Mouse (Mus musculus) liver, embryonic 13.5 days (tissue): ENCODE measurements at regions not wholly inside any gene's neighbourhood (a gene's known extent, or its start where the extent isn't known, plus 50 kb on each side); places are given as distances from the start of the nearest gene placed in this dataset.

ENCODE experiments used
- ATAC-seq: fragments of 200-750 bp; cut with Nextera tagmentation; 2 replicates; pipeline ENCODE4 v1.8.0; 2017; ENCODE audit warnings: low read depth, mild to moderate bottlenecking, moderate number of reproducible peaks, moderate library complexity
- DNase-seq: peaks from one replicate; pipeline ENCODE4 v3.0.0; 2022
- H3K27ac ChIP-seq: fragments of 300-500 bp; sonication (generic); 2 replicates; pipeline ENCODE4 v1.5.1; 2015; ENCODE audit warnings: moderate library complexity, mild to moderate bottlenecking, inconsistent platforms
- H3K27me3 ChIP-seq: fragments of 300-500 bp; sonication (generic); 2 replicates; pipeline ENCODE4 v1.6.1; 2015; ENCODE audit warnings: mild to moderate bottlenecking, inconsistent platforms
- H3K36me3 ChIP-seq: fragments of 300-500 bp; sonication (generic); 2 replicates; pipeline ENCODE4 v1.6.1; 2015; ENCODE audit warnings: mild to moderate bottlenecking, inconsistent platforms
- H3K4me1 ChIP-seq: fragments of 300-500 bp; sonication (generic); replicated peaks from 2 replicates; pipeline ENCODE4 v1.6.1; 2015; ENCODE audit warnings: inconsistent platforms
- H3K4me2 ChIP-seq: fragments of 300-500 bp; sonication (generic); 2 replicates; pipeline ENCODE4 v1.6.1; 2015; ENCODE audit warnings: inconsistent platforms, mild to moderate bottlenecking, moderate library complexity
- H3K4me3 ChIP-seq: fragments of 300-500 bp; sonication (generic); replicated peaks from 2 replicates; pipeline ENCODE4 v1.5.1; 2015; ENCODE audit warnings: mild to moderate bottlenecking, inconsistent platforms
- H3K9ac ChIP-seq: fragments of 300-500 bp; sonication (generic); 2 replicates; pipeline ENCODE4 v1.6.1; 2015; ENCODE audit warnings: mild to moderate bottlenecking, inconsistent platforms
- H3K9me3 ChIP-seq: fragments of 300-500 bp; sonication (generic); replicated peaks from 2 replicates; pipeline ENCODE4 v1.6.1; 2016; ENCODE audit warnings: inconsistent platforms
- WGBS: fragments of 180-500 bp; shearing (Covaris S2); methylation state at CpG from one replicate; pipeline ENCODE4 v1.1.7; 2015; ENCODE audit not compliant: insufficient replicate concordance; 5-methylcytosine and 5-hydroxymethylcytosine counted together

GRCm38 (mm10) chr6:31933956-31934355 is 116.1 kb upstream of the 1700012A03Rik start:
- H3K4me3 ChIP-seq, result no peak overlapping the region
- no peaks in the 10 kb centered on the region for H3K4me1 ChIP-seq
- ATAC-seq (no peak), DNase-seq (no peak)
- H3K9me3 ChIP-seq, result no peaks in the 10 kb centered on the region
- H3K27me3 ChIP-seq, result no peaks in the 10 kb centered on the region; the same call in 1 of the 2 replicates
- no peak overlapping the region for H3K27ac ChIP-seq
- WGBS, result 60% methylated on average over 8 of the region's 8 CpGs
- no peak overlapping the region for H3K4me2 ChIP-seq
- no peak overlapping the region for H3K9ac ChIP-seq
- H3K36me3 ChIP-seq, result no peaks in the 10 kb centered on the region

GRCm38 (mm10) chr6:31933364-31933763 is 116.7 kb upstream of the 1700012A03Rik start:
- Histone ChIP-seq H3K4me1 (no peaks in the 10 kb centered on the region), H3K4me3 (no peak overlapping the region), H3K27ac (no peak overlapping the region), H3K9me3 (no peaks in the 10 kb centered on the region), H3K9ac (no peak overlapping the region), H3K27me3 (no peaks in the 10 kb centered on the region; the same call in 1 of the 2 replicates), H3K4me2 (no peak overlapping the region), H3K36me3 (no peaks in the 10 kb centered on the region)
- no peak for ATAC-seq
- 72% methylated on average over 5 of the region's 5 CpGs for WGBS
- no peak for DNase-seq

- Histone ChIP-seq H3K4me2 (no peak overlapping the region), H3K4me1 (no peaks in the 10 kb centered on the region), H3K9ac (no peak overlapping the region), H3K4me3 (no peak overlapping the region), H3K27ac (no peak overlapping the region), H3K9me3 (no peaks in the 10 kb centered on the region), H3K36me3 (no peaks in the 10 kb centered on the region), H3K27me3 (no peaks in the 10 kb centered on the region)
- WGBS, result 74% methylated on average over 6 of the region's 6 CpGs
- no peak for DNase-seq
- ATAC-seq, result no peak
Observed at GRCm38 (mm10) chr6:31931116-31931515, 118.9 kb upstream of the 1700012A03Rik start.

- H3K9ac ChIP-seq, result no peak overlapping the region
- H3K4me3 ChIP-seq, result no peak overlapping the region
- H3K4me2 ChIP-seq, result no peak overlapping the region
- 54% methylated on average over 2 of the region's 2 CpGs for WGBS
- H3K9me3 ChIP-seq, result no peaks in the 10 kb centered on the region
- H3K36me3 ChIP-seq, result no peaks in the 10 kb centered on the region
- H3K4me1 ChIP-seq, result no peaks in the 10 kb centered on the region
- H3K27me3 ChIP-seq, result no peaks in the 10 kb centered on the region
- H3K27ac ChIP-seq, result no peak overlapping the region
- ATAC-seq, result no peak
- DNase-seq, result no peak
Observed at GRCm38 (mm10) chr6:31929165-31929564, 120.9 kb upstream of the 1700012A03Rik start.

GRCm38 (mm10) chr6:31927181-31927580 is 122.9 kb upstream of the 1700012A03Rik start:
- ATAC-seq (no peak), DNase-seq (no peak)
- no peaks in the 10 kb centered on the region for H3K27me3 ChIP-seq
- H3K9ac ChIP-seq, result no peak overlapping the region
- no peaks in the 10 kb centered on the region for H3K36me3 ChIP-seq
- no peak overlapping the region for H3K27ac ChIP-seq
- H3K4me2 ChIP-seq, result no peak overlapping the region
- no peak overlapping the region for H3K4me3 ChIP-seq
- H3K9me3 ChIP-seq, result no peaks in the 10 kb centered on the region
- 34% methylated on average over 3 of the region's 3 CpGs for WGBS
- no peaks in the 10 kb centered on the region for H3K4me1 ChIP-seq

- H3K4me3 ChIP-seq, result no peak overlapping the region
- WGBS, result 68% methylated on average over 2 of the region's 2 CpGs
- no peak overlapping the region for H3K4me2 ChIP-seq
- H3K27ac ChIP-seq, result no peak overlapping the region
- no peak overlapping the region for H3K9ac ChIP-seq
- H3K4me1 ChIP-seq, result no peaks in the 10 kb centered on the region
- no peaks in the 10 kb centered on the region for H3K36me3 ChIP-seq
- no peaks in the 10 kb centered on the region for H3K9me3 ChIP-seq
- no peaks in the 10 kb centered on the region for H3K27me3 ChIP-seq
- DNase-seq, result no peak
- no peak for ATAC-seq
Observed at GRCm38 (mm10) chr6:31924669-31925046, 125.4 kb upstream of the 1700012A03Rik start.

- DNase-seq (no peak), ATAC-seq (no peak)
- Histone ChIP-seq H3K4me3 (no peak overlapping the region), H3K4me1 (no peaks in the 10 kb centered on the region), H3K27ac (no peak overlapping the region), H3K4me2 (no peak overlapping the region), H3K27me3 (no peaks in the 10 kb centered on the region), H3K9ac (no peak overlapping the region), H3K36me3 (no peaks in the 10 kb centered on the region), H3K9me3 (no peaks in the 10 kb centered on the region)
- WGBS, result 67% methylated on average over 3 of the region's 3 CpGs
Observed at GRCm38 (mm10) chr6:31923951-31924668, 125.9 kb upstream of the 1700012A03Rik start.

GRCm38 (mm10) chr6:31921561-31922152 is 128.4 kb upstream of the 1700012A03Rik start:
- H3K9ac ChIP-seq, result no peak overlapping the region
- H3K9me3 ChIP-seq, result no peaks in the 10 kb centered on the region
- 67% methylated on average over 9 of the region's 9 CpGs for WGBS
- H3K36me3 ChIP-seq, result no peaks in the 10 kb centered on the region
- H3K4me2 ChIP-seq, result no peak overlapping the region
- no peak overlapping the region for H3K27ac ChIP-seq
- H3K4me1 ChIP-seq, result no peaks in the 10 kb centered on the region
- DNase-seq (no peak), ATAC-seq (no peak)
- H3K27me3 ChIP-seq, result no peaks in the 10 kb centered on the region
- H3K4me3 ChIP-seq, result no peak overlapping the region

- Histone ChIP-seq H3K4me1 (no peaks in the 10 kb centered on the region), H3K9ac (no peak overlapping the region), H3K9me3 (no peaks in the 10 kb centered on the region), H3K27ac (no peak overlapping the region), H3K4me2 (no peak overlapping the region), H3K4me3 (no peak overlapping the region), H3K36me3 (no peaks in the 10 kb centered on the region), H3K27me3 (no peaks in the 10 kb centered on the region)
- no peak for DNase-seq
- ATAC-seq, result no peak
- 71% methylated on average over 13 of the region's 13 CpGs for WGBS
Observed at GRCm38 (mm10) chr6:31917411-31918131, 132.5 kb upstream of the 1700012A03Rik start.

GRCm38 (mm10) chr6:31901791-31902190 is 148.3 kb upstream of the 1700012A03Rik start:
- DNase-seq (no peak), ATAC-seq (no peak)
- 57% methylated on average over 2 of the region's 2 CpGs for WGBS
- H3K4me2 ChIP-seq, result no peak overlapping the region
- H3K9ac ChIP-seq, result no peak overlapping the region
- no peak overlapping the region for H3K27ac ChIP-seq
- H3K4me3 ChIP-seq, result no peak overlapping the region
- no peaks in the 10 kb centered on the region for H3K36me3 ChIP-seq
- no peaks in the 10 kb centered on the region for H3K27me3 ChIP-seq
- no peaks in the 10 kb centered on the region for H3K4me1 ChIP-seq
- H3K9me3 ChIP-seq, result no peaks in the 10 kb centered on the region

- H3K27me3 ChIP-seq, result no peaks in the 10 kb centered on the region
- DNase-seq (no peak), ATAC-seq (no peak)
- no peaks in the 10 kb centered on the region for H3K9me3 ChIP-seq
- H3K4me3 ChIP-seq, result no peak overlapping the region
- no peak overlapping the region for H3K4me2 ChIP-seq
- H3K9ac ChIP-seq, result no peak overlapping the region
- H3K4me1 ChIP-seq, result no peaks in the 10 kb centered on the region
- no peak overlapping the region for H3K27ac ChIP-seq
- WGBS, result 54% methylated on average over 3 of the region's 3 CpGs
- H3K36me3 ChIP-seq, result no peaks in the 10 kb centered on the region
Observed at GRCm38 (mm10) chr6:31899055-31899454, 151.0 kb upstream of the 1700012A03Rik start.
